Mouse (Mus musculus) hindbrain, postnatal 0 days (tissue): ENCODE measurements around the gene Rapgef3. TPM values are rescaled to one million over a fixed set of nuclear protein-coding genes. Genes with fewer than 3 reads are reported as not detected.

Experiments
- ATAC-seq: fragments of 200-750 bp; cut with Nextera tagmentation; 2 replicates; pipeline ENCODE4 v1.8.0; 2017; ENCODE audit warnings: mild to moderate bottlenecking, moderate TSS enrichment, moderate library complexity
- DNase-seq: peaks from one replicate; pipeline ENCODE4 v3.0.0-alpha.2; 2015; ENCODE audit warnings: low spot score
- H3K27ac ChIP-seq: fragments of 300-500 bp; sonication (generic); 2 replicates; pipeline ENCODE4 v1.5.1; 2014; ENCODE audit warnings: mild to moderate bottlenecking
- H3K27me3 ChIP-seq: fragments of 300-500 bp; sonication (generic); 2 replicates; pipeline ENCODE4 v1.6.1; 2014; ENCODE audit warnings: low read length, mixed read lengths; ENCODE audit not compliant: insufficient read depth
- H3K36me3 ChIP-seq: fragments of 300-500 bp; sonication (generic); 2 replicates; pipeline ENCODE4 v1.6.1; 2014; ENCODE audit warnings: low read length, mixed read lengths; ENCODE audit not compliant: insufficient read depth
- H3K4me1 ChIP-seq: fragments of 300-500 bp; sonication (generic); 2 replicates; pipeline ENCODE4 v1.6.1; 2014; ENCODE audit warnings: antibody characterized with exemption, low read length, mixed read lengths; ENCODE audit not compliant: insufficient read depth
- H3K4me2 ChIP-seq: fragments of 300-500 bp; sonication (generic); 2 replicates; pipeline ENCODE4 v1.6.1; 2014; ENCODE audit warnings: low read depth, mild to moderate bottlenecking, low read length, moderate library complexity, mixed read lengths
- H3K4me3 ChIP-seq: fragments of 300-500 bp; sonication (generic); 2 replicates; pipeline ENCODE4 v1.5.1; 2014; ENCODE audit warnings: low read length
- H3K9ac ChIP-seq: fragments of 300-500 bp; sonication (generic); replicated peaks from 2 replicates; pipeline ENCODE4 v1.6.1; 2014; ENCODE audit warnings: mild to moderate bottlenecking, low read length, moderate library complexity, mixed read lengths
- H3K9me3 ChIP-seq: fragments of 300-500 bp; sonication (generic); 2 replicates; pipeline ENCODE4 v1.6.1; 2016; ENCODE audit warnings: low read length, mixed read lengths
- CTCF ChIP-seq: IDR thresholded peaks from 2 replicates; pipeline ENCODE4 v1.5.1; 2016; ENCODE audit warnings: antibody characterized with exemption, control low read depth, low read depth
- WGBS: fragments of 180-500 bp; shearing (Covaris S2); extraction: QIAGEN DNeasy Blood & Tissue Kit; methylation state at CpG from one replicate; pipeline ENCODE4 v1.1.7; 2014; 5-methylcytosine and 5-hydroxymethylcytosine counted together
- polyA plus RNA-seq: library from polyadenylated mRNA; unstranded; fragments of >200 nt; fragmentation: Nextera tagmentation; extraction: Ambion mirVana; gene quantifications from 2 replicates; pipeline ENCODE4 v1.2.1, GENCODE M21; 2015
- total RNA-seq: library from RNA; depleted of rRNA; stranded (reverse); fragments of >200 nt; gene quantifications from 2 replicates; pipeline ENCODE4 v1.2.3, GENCODE M21; 2014

Gene Rapgef3
- total and polyA plus RNA-seq, 2 experiments from 2014 or later = 10.3 to 41.9 TPM

DNA sequence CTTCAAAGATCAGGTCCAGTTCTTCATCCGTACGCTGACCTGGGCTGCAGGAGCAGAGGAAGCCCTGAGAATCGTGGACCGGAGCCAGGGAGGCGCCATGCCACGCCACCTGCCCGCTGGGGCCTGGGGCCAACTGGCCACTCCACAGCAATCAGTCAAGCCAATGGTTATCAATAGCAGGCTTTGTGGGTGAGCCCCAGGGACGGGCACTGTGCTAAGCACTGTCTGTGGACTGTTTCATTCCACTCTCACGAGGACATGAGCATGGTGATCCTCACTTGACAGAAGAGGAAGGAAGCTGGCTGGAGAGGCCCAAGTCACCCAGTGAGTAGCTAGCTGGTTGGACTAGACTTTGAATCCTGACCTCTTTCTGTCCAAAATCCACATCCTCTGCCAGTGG, 7.8 kb downstream of the Rapgef3 start:
- WGBS = 63% methylated on average over 9 of the region's 9 CpGs
- no peaks in the 10 kb centered on the region for H3K27me3 ChIP-seq
- H3K4me2 ChIP-seq = no peak overlapping the region
- H3K4me3 ChIP-seq = no peak overlapping the region
- no peaks in the 10 kb centered on the region for H3K9me3 ChIP-seq
- H3K36me3 ChIP-seq = peaks cover 12% of the 10 kb centered on the region; the same call in 1 of the 2 replicates
- H3K9ac ChIP-seq = no peak overlapping the region
- H3K4me1 ChIP-seq = peaks cover 16% of the 10 kb centered on the region; the same call in 1 of the 2 replicates
- DNase-seq (peak; percentile 40), ATAC-seq (0 out of 2 replicates have a peak, but pooled peaks have one; percentile 43)
- no peak overlapping the region for H3K27ac ChIP-seq
- no peak for TF ChIP-seq CTCF

DNA sequence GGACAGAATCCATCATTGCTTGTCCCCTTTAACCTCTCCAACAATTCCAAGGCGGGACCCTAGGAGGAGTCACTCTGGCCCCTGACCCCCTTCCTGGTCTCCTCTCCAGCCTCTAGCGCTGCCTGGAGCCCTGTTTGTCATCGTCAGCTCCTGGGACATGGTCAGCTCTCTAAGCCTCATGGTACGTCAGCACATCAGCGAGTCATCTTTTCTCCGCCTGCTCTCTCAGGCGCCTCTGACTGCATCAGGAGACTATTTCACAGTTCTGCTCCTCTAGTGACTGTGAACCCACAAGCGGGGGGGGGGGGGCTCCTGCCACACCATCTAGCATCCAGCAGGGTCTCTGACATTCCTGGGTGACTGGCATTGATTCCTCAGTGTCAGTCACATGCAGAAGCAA, 12.4 kb downstream of the Rapgef3 start:
- TF ChIP-seq CTCF = no peak
- Histone ChIP-seq H3K36me3 (peaks cover 12% of the 10 kb centered on the region; the same call in 1 of the 2 replicates), H3K27ac (no peak overlapping the region), H3K9me3 (no peaks in the 10 kb centered on the region), H3K4me2 (no peak overlapping the region), H3K4me1 (peaks cover 11% of the 10 kb centered on the region), H3K27me3 (no peaks in the 10 kb centered on the region), H3K4me3 (no peak overlapping the region), H3K9ac (no peak overlapping the region)
- no peak for ATAC-seq
- 46% methylated on average over 8 of the region's 8 CpGs for whole genome bisulfite sequencing
- no peak for DNase-seq

DNA sequence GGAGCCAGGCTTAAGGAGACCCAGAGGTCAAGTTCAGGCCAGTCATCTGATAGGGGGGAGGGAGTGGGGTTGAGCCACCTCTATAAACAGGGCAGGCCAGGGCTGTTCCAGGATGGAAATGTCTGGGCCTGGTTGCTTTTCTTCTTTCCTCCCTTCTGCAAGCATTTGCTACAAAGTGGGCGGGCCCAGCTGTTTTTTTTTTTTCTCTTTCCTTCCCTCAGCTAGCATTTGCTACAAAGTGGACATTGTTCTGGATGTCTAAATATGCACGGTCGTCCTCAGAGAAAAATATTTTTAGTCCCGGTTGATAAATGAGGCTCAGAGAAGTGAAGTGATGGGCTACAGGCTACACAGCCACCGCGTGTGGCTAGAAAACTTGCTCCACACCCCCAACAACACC, 13.3 kb downstream of the Rapgef3 start:
- Histone ChIP-seq H3K36me3 (peaks cover 14% of the 10 kb centered on the region; the same call in 1 of the 2 replicates), H3K9ac (no peak overlapping the region), H3K9me3 (no peaks in the 10 kb centered on the region), H3K4me1 (peaks cover 16% of the 10 kb centered on the region), H3K4me3 (no peak overlapping the region), H3K4me2 (no peak overlapping the region), H3K27me3 (no peaks in the 10 kb centered on the region), H3K27ac (no peak overlapping the region)
- no peak for ATAC-seq
- 43% methylated on average over 6 of the region's 6 CpGs for WGBS
- TF ChIP-seq CTCF = no peak
- no peak for DNase-seq

DNA sequence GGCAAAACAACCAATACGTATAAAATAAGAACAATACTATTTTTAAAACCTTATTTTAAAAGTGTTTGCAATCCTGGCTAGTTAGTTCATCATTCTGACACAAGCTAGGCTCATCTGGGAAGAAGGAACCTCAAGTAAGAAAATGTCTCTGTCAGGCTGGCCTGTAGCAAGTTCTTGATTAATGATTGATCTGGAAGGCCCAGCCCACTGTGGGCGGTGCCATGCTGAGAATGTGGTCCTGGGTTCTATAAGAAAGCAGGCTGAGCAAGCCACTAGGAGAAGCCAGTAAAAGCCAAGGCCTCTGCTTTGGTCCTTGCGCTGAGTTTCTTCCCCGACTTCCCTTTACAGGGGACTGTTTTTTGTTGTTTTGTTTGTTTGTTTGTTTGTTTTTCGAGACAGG, 15.3 kb downstream of the Rapgef3 start:
- no peak for TF ChIP-seq CTCF
- Histone ChIP-seq H3K36me3 (peaks cover 13% of the 10 kb centered on the region; the same call in 1 of the 2 replicates), H3K9me3 (no peaks in the 10 kb centered on the region), H3K4me2 (no peak overlapping the region), H3K4me1 (peaks cover 16% of the 10 kb centered on the region), H3K27ac (no peak overlapping the region), H3K27me3 (no peaks in the 10 kb centered on the region), H3K4me3 (no peak overlapping the region), H3K9ac (no peak overlapping the region)
- DNase-seq (no peak), ATAC-seq (no peak)
- WGBS = 95% methylated on average over 5 of the region's 5 CpGs

DNA sequence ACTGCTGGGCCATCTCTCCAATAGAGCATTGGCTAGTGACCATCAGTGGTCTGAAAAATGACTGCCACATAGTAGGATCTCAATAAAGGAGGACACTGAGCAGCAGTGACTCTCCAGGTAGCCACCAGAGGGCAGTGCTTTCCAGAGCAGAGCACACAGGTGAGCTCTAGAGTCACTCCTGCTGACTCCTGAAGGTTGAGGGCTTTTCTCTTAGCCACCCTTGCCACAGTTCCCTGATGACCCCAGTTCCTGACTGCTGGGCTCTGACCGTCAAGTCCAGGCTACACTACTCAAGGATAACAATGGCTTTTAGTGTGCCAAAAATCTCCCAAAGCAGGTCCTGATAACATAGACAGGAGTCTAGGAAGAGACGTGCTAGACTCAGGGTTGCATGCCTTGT, 16.1 kb downstream of the Rapgef3 start:
- no peak overlapping the region for H3K9ac ChIP-seq
- no peaks in the 10 kb centered on the region for H3K9me3 ChIP-seq
- H3K27ac ChIP-seq = no peak overlapping the region
- H3K27me3 ChIP-seq = no peaks in the 10 kb centered on the region
- H3K4me3 ChIP-seq = no peak overlapping the region
- peaks cover 13% of the 10 kb centered on the region; the same call in 1 of the 2 replicates for H3K36me3 ChIP-seq
- no peak for ATAC-seq
- no peak overlapping the region for H3K4me2 ChIP-seq
- DNase-seq = no peak
- peak; percentile 57 for TF ChIP-seq CTCF
- peaks cover 16% of the 10 kb centered on the region for H3K4me1 ChIP-seq
- 76% methylated on average over 2 of the region's 2 CpGs for WGBS

DNA sequence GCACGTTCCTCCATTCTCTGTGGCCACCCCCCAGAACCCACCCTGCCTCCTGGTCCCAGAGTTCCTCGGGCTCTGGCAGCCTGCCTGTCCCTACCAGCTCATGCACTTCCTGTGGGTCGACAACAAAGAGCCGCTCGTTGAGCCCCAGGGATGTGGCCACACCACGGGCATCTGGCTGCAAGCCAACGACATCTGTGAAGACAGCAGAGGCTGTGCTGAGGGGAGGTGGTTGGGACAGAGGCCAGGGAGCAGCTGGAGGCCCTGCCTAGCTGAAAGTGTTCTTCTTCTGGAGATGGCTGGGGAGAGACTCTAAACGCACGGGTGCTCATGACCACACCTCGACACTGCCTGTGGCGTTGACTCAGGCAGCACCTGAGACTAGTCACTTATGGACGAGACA, 17.1 kb downstream of the Rapgef3 start:
- ATAC-seq = peak; percentile 88
- no peak for TF ChIP-seq CTCF

DNA sequence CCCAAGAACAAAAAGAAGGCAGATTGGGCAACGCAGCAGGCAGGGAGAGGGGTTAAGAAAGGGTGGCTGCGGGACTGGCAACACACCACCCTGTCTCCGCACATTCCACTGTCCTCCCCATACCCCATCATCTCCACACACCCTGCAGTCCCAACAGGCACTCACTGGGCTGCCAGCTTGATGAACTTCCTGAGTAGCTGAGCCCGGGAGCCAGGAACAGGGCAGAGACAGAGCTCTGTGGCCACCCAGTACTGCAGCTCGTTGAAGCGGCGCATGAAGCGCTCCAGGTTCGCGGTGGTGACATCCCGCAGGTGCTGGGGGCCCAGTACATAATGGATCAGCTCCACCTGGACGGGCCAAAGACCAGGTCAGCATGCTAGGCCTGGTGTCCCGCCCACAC, 17.9 kb downstream of the Rapgef3 start:
- Histone ChIP-seq H3K4me3 (no peak overlapping the region), H3K9ac (no peak overlapping the region), H3K27me3 (no peaks in the 10 kb centered on the region), H3K4me1 (peaks cover 15% of the 10 kb centered on the region), H3K36me3 (peaks cover 13% of the 10 kb centered on the region; the same call in 1 of the 2 replicates), H3K27ac (peak overlapping the region; percentile 66; the same call in 1 of the 2 replicates), H3K9me3 (no peaks in the 10 kb centered on the region), H3K4me2 (no peak overlapping the region)
- TF ChIP-seq CTCF = no peak
- 84% methylated on average over 13 of the region's 13 CpGs for WGBS
- ATAC-seq (no peak), DNase-seq (no peak)

More for the DNA sequence above, 17.1 kb downstream of the Rapgef3 start:
- Histone ChIP-seq H3K9me3 (no peaks in the 10 kb centered on the region), H3K9ac (no peak overlapping the region), H3K36me3 (peaks cover 13% of the 10 kb centered on the region; the same call in 1 of the 2 replicates), H3K27ac (peak overlapping the region; percentile 66; the same call in 1 of the 2 replicates), H3K27me3 (no peaks in the 10 kb centered on the region), H3K4me3 (no peak overlapping the region), H3K4me2 (peak overlapping the region; percentile 16; the same call in 1 of the 2 replicates), H3K4me1 (peaks cover 12% of the 10 kb centered on the region)
- DNase-seq = peak; percentile 94
- 12% methylated on average over 12 of the region's 12 CpGs for WGBS
